Mouse (Mus musculus): Measurements from ENCODE around the gene Ctdspl. TPM values are rescaled to one million over a fixed set of nuclear protein-coding genes. Genes with fewer than 3 reads are reported as not detected.

Ctdspl gene
- total and polyA plus RNA-seq, 2 experiments from 2014 or later: 4.6 to 7.8 TPM

- Histone ChIP-seq H3K4me3 (ENCODE audit: low read depth, low read length) (no peak overlapping the region), H3K36me3 (ENCODE audit: insufficient read depth) (no peaks in the 10 kb centered on the region), H3K4me2 (ENCODE audit: low read depth) (no peak overlapping the region), H3K9ac (no peak overlapping the region), H3K4me1 (ENCODE audit: insufficient read depth) (no peaks in the 10 kb centered on the region), H3K27me3 (ENCODE audit: insufficient read depth, low read length) (no peaks in the 10 kb centered on the region), H3K27ac (ENCODE audit: low read depth, low read length) (no peak overlapping the region), H3K9me3 (ENCODE audit: low read length) (no peaks in the 10 kb centered on the region)
- TF ChIP-seq CTCF (IDR thresholded peaks at IDR 0.05; ENCODE audit: low read depth): no peak
- no peak for DNase-seq
- WGBS: 63% methylated on average over 2 of the region's 2 CpGs
- no peak for ATAC-seq
Observed at GRCm38 (mm10) chr9:118900677-118901076, 25.6 kb upstream of the Ctdspl start.

GRCm38 (mm10) chr9:118901917-118902316 lies 24.3 kb upstream of the Ctdspl start:
- no peak for TF ChIP-seq CTCF (IDR thresholded peaks at IDR 0.05; ENCODE audit: low read depth)
- H3K9me3 ChIP-seq (ENCODE audit: low read length): no peaks in the 10 kb centered on the region
- DNase-seq (no peak), ATAC-seq (peak; percentile 58)
- no peaks in the 10 kb centered on the region for H3K36me3 ChIP-seq (ENCODE audit: insufficient read depth)
- H3K27ac ChIP-seq (ENCODE audit: low read depth, low read length): no peak overlapping the region
- no peak overlapping the region for H3K4me3 ChIP-seq (ENCODE audit: low read depth, low read length)
- no peak overlapping the region for H3K9ac ChIP-seq
- no peaks in the 10 kb centered on the region for H3K4me1 ChIP-seq (ENCODE audit: insufficient read depth)
- WGBS: 23% methylated on average over 6 of the region's 6 CpGs
- H3K4me2 ChIP-seq (ENCODE audit: low read depth): no peak overlapping the region
- no peaks in the 10 kb centered on the region for H3K27me3 ChIP-seq (ENCODE audit: insufficient read depth, low read length)

- no peak overlapping the region for H3K4me2 ChIP-seq (ENCODE audit: low read depth)
- H3K27me3 ChIP-seq (ENCODE audit: insufficient read depth, low read length): no peaks in the 10 kb centered on the region
- no peaks in the 10 kb centered on the region for H3K4me1 ChIP-seq (ENCODE audit: insufficient read depth)
- H3K9ac ChIP-seq: no peak overlapping the region
- H3K27ac ChIP-seq (ENCODE audit: low read depth, low read length): no peak overlapping the region
- ATAC-seq (peak; percentile 29; the same call in 1 of the 2 replicates), DNase-seq (peak; percentile 85)
- no peak overlapping the region for H3K4me3 ChIP-seq (ENCODE audit: low read depth, low read length)
- TF ChIP-seq CTCF (IDR thresholded peaks at IDR 0.05; ENCODE audit: low read depth): peak; percentile 97
- H3K36me3 ChIP-seq (ENCODE audit: insufficient read depth): no peaks in the 10 kb centered on the region
- 53% methylated on average over 18 of the region's 18 CpGs for WGBS
- no peaks in the 10 kb centered on the region for H3K9me3 ChIP-seq (ENCODE audit: low read length)
Observed at GRCm38 (mm10) chr9:118907934-118908620, 18.2 kb upstream of the Ctdspl start.

GRCm38 (mm10) chr9:118913048-118913447 lies 13.2 kb upstream of the Ctdspl start:
- Histone ChIP-seq H3K4me1 (ENCODE audit: insufficient read depth) (no peaks in the 10 kb centered on the region), H3K27ac (ENCODE audit: low read depth, low read length) (no peak overlapping the region), H3K9me3 (ENCODE audit: low read length) (no peaks in the 10 kb centered on the region), H3K27me3 (ENCODE audit: insufficient read depth, low read length) (no peaks in the 10 kb centered on the region), H3K4me3 (ENCODE audit: low read depth, low read length) (no peak overlapping the region), H3K9ac (no peak overlapping the region), H3K4me2 (ENCODE audit: low read depth) (no peak overlapping the region), H3K36me3 (ENCODE audit: insufficient read depth) (no peaks in the 10 kb centered on the region)
- TF ChIP-seq CTCF (IDR thresholded peaks at IDR 0.05; ENCODE audit: low read depth): no peak
- DNase-seq (no peak), ATAC-seq (no peak)
- 94% methylated on average over 9 of the region's 9 CpGs for WGBS

GRCm38 (mm10) chr9:118913613-118914012 lies 12.6 kb upstream of the Ctdspl start:
- TF ChIP-seq CTCF (IDR thresholded peaks at IDR 0.05; ENCODE audit: low read depth): no peak
- Histone ChIP-seq H3K4me1 (ENCODE audit: insufficient read depth) (no peaks in the 10 kb centered on the region), H3K4me2 (ENCODE audit: low read depth) (no peak overlapping the region), H3K27ac (ENCODE audit: low read depth, low read length) (no peak overlapping the region), H3K4me3 (ENCODE audit: low read depth, low read length) (no peak overlapping the region), H3K9me3 (ENCODE audit: low read length) (no peaks in the 10 kb centered on the region), H3K27me3 (ENCODE audit: insufficient read depth, low read length) (no peaks in the 10 kb centered on the region), H3K36me3 (ENCODE audit: insufficient read depth) (no peaks in the 10 kb centered on the region), H3K9ac (no peak overlapping the region)
- DNase-seq (no peak), ATAC-seq (no peak)
- WGBS: 91% methylated on average over 3 of the region's 3 CpGs

GRCm38 (mm10) chr9:118914589-118914988 lies 11.7 kb upstream of the Ctdspl start:
- WGBS: 21% methylated on average over 8 of the region's 8 CpGs
- ATAC-seq: no peak

GRCm38 (mm10) chr9:118915290-118915689 lies 11.0 kb upstream of the Ctdspl start:
- peaks cover 8% of the 10 kb centered on the region; the same call in 1 of the 2 replicates for H3K4me1 ChIP-seq (ENCODE audit: insufficient read depth)
- H3K4me2 ChIP-seq (ENCODE audit: low read depth): no peak overlapping the region
- no peaks in the 10 kb centered on the region for H3K9me3 ChIP-seq (ENCODE audit: low read length)
- H3K9ac ChIP-seq: no peak overlapping the region
- no peak overlapping the region for H3K27ac ChIP-seq (ENCODE audit: low read depth, low read length)
- no peaks in the 10 kb centered on the region for H3K27me3 ChIP-seq (ENCODE audit: insufficient read depth, low read length)
- DNase-seq: peak; percentile 34
- H3K36me3 ChIP-seq (ENCODE audit: insufficient read depth): no peaks in the 10 kb centered on the region
- peak; percentile 72 for TF ChIP-seq CTCF (IDR thresholded peaks at IDR 0.05; ENCODE audit: low read depth)
- H3K4me3 ChIP-seq (ENCODE audit: low read depth, low read length): no peak overlapping the region
- ATAC-seq: no peak
- 53% methylated on average over 5 of the region's 5 CpGs for WGBS

More at GRCm38 (mm10) chr9:118914589-118914988, 11.7 kb upstream of the Ctdspl start:
- DNase-seq: no peak
- Histone ChIP-seq H3K27ac (ENCODE audit: low read depth, low read length) (no peak overlapping the region), H3K9me3 (ENCODE audit: low read length) (no peaks in the 10 kb centered on the region), H3K4me2 (ENCODE audit: low read depth) (no peak overlapping the region), H3K4me1 (ENCODE audit: insufficient read depth) (peaks cover under 1% of the 10 kb centered on the region; the same call in 1 of the 2 replicates), H3K4me3 (ENCODE audit: low read depth, low read length) (no peak overlapping the region), H3K27me3 (ENCODE audit: insufficient read depth, low read length) (no peaks in the 10 kb centered on the region), H3K9ac (no peak overlapping the region), H3K36me3 (ENCODE audit: insufficient read depth) (no peaks in the 10 kb centered on the region)
- TF ChIP-seq CTCF (IDR thresholded peaks at IDR 0.05; ENCODE audit: low read depth): no peak

Data from forebrain, postnatal 0 days (tissue).